Mouse (Mus musculus): ENCODE measurements around the gene Rnf43. TPM values are rescaled to one million over a fixed set of nuclear protein-coding genes. Genes with fewer than 3 reads are reported as not detected.

Gene Rnf43
- total RNA-seq, 2 experiments from 2014 or later = 4.2 to 16.1 TPM

DNA sequence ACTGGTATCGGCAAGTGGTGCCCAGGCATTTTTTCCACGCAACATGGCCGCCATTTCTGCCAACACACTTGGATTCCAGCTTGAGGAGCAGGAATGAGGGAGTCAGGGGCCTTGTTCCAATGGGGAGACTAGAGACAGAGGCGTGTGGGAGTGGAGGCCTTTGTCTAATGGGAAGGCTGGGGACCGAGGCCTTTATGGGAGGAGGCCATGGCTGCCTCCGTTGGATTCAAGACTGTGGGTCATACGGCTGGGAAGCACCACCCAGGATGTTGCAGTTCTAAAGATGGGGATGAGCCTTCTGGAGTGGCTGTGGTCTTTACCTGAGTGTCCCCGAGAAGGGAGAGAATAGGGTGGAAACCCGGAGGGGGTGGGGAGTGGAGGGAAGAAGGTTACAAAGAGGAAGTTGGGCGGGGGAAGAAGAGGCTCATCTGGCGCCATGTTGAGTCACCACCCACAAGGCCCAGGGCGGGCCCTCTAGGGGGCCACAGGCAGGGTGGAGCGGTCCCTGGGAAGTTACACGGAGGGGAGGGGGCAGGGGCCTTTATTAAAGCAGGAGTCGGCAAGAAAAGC lies 93.8 kb downstream of the Rnf43 start:
- ATAC-seq (replicated peaks; ENCODE audit: poor library complexity, severe bottlenecking) = peak; percentile 18

DNA sequence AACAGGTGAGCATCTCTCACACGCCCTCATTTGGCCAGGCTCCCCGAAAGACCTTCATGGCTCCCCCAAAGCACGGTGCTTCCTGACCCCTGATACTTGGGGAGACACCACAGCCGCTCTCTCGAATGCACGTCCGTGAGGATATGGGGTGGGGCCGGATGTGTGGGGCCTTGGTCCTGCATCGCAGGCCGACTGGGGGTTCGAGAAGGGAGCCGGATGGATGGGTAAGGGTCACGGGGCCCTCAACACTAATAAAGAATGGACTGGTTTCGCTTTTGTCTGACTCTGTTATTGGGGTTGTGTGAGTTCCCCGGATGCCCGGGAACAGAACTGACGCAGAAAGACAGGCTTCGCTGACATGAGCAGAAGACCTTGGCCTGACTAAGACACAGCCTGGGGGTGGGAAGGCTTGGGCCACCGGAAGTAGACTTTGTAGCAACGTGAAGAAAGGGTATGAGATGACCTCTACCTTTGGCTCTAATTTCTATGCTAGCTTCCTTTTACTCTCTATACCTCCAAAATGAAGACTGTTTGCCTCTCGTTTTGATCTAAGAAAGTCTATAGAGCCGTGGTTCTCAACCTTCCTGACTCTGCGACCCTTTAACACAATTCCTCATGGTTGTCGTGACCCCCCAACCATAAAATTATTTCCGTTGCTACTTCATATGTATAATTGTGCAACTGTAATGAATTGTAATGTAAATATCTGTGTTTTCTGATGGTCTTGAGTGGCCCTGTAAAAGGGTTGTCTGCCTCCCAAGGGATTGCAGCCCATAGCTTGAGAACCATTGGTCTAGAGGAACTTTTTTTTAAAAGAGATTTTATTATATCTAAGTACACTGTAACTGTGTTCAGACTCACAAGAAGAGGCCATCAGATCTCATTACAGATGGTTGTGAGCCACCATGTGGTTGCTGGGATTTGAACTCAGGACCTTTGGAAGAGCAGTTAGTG lies 94.8 kb downstream of the Rnf43 start:
- ATAC-seq (replicated peaks; ENCODE audit: poor library complexity, severe bottlenecking) = no peak

DNA sequence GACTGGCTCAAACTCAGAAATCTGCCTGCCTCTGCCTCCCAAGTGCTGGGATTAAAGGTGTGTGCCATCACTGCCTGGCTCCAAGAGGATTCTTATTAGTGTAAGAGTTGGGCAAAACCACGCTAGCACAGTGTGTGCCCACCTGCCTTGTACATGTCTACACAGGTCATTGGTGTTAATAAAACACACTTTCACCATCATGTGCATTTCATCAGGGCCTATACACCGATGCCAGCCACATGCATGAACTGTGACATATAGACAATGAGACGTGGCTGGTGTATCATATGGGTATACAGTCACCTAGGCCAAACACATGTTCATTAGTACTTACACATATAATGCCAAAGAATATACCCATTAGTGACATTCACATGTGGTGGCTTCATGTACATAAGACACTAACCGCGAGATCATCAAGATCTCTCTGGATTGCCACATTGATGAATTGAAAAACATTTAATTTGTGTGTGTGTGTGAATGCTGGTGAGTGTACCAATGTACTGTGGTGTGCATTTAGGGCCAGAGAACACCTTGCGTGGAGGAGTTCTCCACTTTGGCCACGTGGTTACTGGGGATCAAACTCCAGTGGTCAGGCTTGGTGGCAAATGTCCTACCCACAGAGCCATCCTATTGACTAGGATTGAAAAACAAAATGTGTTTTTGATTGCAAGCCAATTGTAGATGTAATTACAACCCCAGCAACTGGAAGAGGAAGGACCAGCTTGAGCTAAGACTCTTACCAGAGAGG lies 95.8 kb downstream of the Rnf43 start:
- no peak for ATAC-seq (replicated peaks; ENCODE audit: poor library complexity, severe bottlenecking)

DNA sequence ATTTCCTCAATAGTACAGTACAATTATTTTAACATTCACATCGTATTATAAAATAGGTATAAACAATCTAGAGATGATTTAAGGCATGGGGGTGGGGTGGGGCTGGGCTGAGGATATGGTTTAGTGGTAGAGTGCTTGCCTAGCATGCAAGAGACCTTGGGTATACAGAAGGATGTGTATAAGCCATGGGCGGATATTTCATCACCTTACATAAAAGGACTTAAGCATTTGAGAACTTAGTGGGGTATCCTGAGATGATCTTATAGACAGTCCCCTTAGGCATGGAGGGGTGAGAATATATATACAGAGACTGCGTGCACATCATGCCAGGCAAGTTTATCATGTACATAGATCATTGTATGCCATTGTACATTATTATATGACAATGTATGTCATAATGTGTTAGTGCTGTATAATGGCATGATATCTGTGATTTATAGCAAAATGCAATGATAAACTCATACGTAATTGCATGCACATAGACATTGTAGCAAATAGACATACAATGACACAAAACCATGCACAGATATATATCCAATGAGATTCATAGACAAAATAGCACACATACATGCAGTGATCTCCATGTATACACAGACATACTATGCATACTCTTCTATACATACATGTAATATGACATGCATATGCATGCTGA lies 96.6 kb downstream of the Rnf43 start:
- 0 out of 2 replicates have a peak, but pooled peaks have one; percentile 3 for ATAC-seq (replicated peaks; ENCODE audit: poor library complexity, severe bottlenecking)

DNA sequence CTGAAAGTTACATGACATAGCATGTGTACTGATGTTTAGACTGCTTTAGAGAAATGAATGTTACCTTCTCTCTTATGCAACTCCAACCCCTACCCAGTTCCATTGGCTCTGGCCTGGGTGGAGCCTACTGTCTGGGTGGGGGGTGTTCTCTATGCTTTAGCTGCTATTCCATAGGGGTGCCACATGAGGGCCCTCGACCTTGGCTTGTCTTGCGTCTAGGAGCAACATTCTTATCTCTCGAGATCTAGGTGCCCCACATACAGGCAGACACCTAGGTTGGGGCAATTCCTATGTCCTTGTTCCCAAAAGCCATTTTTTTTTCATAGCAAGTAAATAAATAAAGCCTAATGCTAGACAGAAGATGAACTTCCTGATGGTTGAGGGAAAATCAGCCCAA lies 97.1 kb downstream of the Rnf43 start:
- ATAC-seq (replicated peaks; ENCODE audit: poor library complexity, severe bottlenecking) = peak; percentile 33

DNA sequence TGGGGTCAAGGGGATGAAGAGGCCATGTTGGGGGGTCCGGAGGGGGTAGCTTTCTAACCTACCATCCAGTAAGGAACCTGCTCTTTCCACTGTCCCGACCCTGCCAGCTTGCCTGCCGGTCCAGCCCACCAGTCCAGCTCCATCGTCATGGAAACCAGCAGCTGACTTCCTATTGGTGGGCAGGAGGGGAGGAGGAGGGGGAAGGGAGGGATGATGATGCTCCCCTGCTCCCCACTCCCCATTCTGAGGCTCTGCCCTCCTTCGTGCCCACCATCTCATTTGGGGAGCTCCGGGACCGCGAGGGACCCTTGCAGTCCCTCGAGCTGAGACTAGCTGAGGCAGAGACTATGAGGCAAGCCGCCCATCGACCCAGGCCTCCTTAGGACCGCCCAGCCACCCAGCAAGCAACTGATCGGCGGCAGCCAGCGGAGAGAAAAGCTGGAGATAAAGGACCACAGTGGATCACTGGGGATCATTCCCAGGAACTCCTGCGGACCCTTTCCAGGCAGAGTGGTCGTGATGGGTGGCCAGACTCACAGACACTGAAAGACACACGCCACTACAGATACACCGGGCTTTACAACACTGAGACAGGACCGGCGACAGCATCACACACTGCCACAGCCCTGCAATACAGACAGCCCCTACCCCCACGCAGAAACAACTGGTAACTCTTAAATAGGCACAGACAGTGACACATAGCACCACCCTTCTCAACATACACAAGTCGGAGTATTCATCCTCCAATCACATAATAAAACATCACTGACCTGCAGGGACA lies 98.0 kb downstream of the Rnf43 start, which contains the start of gene Tspoap1:
TSS of gene Tspoap1 (plus strand) at position 241 of the 781 bp plus-strand sequence.
- no peak for ATAC-seq (replicated peaks; ENCODE audit: poor library complexity, severe bottlenecking)

DNA sequence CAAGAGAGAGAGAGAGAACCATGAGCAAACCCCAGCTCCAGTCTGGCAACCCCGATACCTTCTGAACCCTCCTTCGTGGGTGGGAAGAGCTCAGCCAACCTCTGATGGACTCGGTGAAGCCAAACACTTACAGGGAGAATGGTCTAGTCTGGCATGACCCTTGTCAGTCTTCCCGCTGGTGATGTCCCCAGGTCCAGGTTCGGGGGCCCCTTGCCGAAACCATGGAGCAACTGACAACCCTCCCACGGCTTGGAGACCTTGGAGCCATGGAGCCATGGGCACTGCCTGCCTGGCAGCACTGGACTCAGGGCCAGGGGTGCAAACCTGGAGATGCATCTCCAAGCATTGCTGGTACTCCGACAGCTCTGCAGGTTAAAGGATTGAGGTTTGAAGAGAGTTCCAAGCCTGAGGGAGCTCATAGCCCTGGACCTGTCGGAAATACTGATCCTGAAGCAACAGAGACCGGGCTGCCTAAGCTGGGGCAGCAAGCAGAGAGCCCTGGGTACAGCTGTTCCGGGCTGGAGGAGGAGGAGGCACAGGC lies 98.7 kb downstream of the Rnf43 start:
- ATAC-seq (replicated peaks; ENCODE audit: poor library complexity, severe bottlenecking) = no peak

DNA sequence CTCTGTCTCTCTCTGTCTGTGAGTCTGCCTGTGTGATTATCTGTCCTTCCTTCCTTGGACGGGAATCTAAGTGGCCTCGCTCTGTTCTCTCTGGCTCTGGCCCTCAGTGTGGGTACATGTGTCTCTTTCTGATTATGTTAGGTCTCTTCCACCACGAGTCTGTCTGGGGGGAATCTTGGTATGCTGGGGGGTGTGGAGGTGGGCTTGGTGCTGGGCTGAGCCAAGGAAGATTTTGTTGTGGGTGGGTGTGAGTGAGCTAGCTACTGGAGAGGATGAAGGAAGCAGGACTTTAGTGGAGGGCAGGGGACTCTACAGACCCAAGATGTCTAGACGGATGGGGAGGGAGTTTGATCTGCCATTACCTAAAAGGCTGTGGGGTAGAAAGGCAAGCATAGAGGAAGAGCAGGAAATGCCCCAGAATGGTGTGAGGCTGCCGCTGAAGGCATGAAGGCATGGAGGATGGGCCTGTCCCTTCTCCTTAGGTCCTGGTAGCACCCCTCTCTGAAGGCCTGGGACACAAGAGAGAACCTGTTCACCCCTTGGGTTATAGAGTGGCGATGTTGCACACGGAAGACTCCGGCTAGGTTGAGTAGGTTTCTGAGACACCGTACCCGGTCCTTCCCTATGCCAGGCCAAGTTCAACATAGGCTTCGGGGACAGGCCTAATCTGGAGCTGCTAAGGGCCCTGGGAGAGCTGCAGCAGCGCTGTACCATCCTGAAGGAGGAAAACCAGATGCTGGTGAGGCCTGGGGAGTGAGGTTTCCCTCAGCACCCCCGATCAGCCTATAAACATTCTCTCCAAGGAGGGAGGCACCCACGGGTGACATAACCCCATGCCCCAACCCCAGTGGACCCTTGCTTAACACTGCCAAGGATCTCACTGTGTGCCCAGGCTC lies 99.5 kb downstream of the Rnf43 start:
- no peak for ATAC-seq (replicated peaks; ENCODE audit: poor library complexity, severe bottlenecking)

DNA sequence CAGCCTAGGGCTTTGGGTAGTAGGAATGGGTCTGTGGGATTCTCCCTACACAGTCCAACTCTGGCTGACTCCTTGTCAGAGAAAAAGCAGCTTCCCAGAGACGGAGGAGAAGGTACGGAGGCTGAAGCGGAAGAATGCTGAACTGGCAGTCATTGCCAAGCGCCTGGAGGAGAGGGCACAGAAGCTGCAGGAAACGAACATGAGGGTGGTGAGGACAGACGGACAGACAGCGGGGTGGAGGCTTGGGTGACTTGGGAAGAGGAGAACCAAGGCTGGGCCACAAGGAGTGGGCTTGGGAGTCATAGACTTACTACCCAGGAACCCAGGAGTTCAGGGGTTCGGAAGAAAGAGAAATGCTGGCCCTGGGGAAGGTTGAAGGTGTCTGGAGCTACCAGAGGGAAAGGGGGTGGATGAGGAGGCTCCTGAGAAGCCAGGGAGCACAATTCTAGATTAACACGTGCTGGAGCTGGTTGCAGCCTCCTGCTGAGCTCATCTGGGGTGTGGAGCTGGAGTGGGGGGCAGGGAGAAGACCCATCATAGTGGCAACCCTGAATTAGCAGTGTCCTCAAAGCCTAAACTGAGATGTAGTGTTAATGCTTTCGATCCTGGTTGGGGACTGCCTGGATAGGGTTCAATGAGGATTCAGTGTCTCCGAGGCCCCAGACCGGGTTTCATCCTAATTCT lies 100.3 kb downstream of the Rnf43 start:
- ATAC-seq (replicated peaks; ENCODE audit: poor library complexity, severe bottlenecking) = no peak

DNA sequence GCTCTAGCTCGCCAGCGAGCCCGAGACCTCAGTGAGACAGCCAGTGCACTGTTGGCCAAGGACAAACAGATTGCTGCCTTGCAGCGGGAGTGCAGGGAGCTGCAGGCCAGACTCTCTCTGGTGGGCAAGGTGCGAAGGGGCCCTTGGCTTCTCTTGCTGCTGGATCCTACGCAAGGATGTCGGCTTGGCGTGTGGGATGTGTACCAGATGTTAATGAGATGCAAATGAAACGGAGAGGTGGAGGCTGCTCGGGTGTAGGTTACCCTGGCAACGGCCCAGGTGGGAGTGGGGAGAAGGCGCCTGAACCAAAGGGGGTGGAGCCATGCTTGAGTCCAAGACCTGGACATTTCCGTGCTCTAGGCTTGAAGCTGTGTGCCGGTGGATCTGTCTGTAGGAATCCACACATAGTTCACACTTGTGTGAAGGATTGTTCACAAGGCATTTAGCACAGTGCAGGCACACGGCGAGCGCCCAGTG lies 101.0 kb downstream of the Rnf43 start:
- ATAC-seq (replicated peaks; ENCODE audit: poor library complexity, severe bottlenecking) = no peak

DNA sequence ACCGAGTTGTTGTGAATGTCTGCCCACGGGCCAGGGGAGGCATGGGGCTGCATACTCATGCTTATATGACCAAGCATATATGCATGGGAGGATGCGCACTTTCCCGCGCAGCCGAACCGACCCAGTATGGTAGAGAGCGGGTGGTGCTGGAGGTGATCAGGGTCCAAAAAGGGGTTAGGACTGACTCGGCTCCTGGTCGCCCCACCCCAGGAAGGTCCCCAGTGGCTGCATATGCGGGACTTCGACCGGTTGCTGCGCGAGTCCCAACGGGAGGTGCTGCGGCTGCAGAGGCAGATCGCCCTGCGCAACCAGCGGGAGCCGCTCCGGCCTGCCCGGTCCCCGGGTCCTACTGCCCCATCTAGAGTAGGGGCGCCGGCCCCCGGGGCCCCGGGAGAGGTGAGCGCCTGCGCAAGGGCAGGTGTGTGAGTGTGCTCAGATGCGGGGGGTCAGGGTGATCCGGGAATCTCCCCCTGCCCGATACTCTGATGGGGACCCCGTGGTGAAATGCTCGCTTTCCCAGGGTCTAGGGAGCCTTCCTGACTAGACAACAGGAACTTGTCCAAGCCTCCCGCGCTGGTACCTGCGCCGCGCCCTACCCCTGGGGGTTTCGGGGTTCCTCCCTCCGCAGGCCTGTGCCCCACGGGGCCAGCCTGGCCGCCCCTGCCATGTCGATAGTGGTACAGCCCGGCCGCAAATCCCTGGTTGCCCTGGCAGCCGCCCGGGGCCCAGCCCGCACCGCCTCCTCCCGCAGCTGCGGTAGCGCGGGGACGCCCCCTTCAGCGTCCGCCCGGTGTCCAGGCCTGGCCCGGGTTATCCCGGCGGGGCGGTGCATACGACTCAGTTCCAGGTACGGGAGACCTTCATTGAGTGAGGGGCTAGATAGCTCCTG lies 101.7 kb downstream of the Rnf43 start:
- peak; percentile 13 for ATAC-seq (replicated peaks; ENCODE audit: poor library complexity, severe bottlenecking)

DNA sequence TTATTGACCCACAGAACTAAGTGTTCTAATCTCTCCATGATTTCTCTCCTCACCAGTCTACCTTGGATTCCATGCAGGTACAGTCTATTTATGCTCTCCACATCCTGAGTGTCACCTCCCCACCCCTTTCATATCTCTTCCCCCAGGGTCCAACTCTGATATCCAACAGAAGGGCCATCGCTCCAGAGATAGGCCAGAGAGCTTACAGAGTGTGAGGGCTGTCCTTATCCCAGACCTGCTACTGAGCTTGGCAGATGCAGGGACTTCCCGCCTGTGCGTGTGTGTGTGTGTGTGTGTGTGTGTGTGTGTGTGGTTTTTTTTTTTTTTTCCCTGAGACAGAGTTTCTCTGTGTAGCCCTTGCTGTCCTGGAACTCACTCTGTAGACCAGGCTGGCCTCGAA lies 106.2 kb downstream of the Rnf43 start:
- no peak for ATAC-seq (replicated peaks; ENCODE audit: poor library complexity, severe bottlenecking)

DNA sequence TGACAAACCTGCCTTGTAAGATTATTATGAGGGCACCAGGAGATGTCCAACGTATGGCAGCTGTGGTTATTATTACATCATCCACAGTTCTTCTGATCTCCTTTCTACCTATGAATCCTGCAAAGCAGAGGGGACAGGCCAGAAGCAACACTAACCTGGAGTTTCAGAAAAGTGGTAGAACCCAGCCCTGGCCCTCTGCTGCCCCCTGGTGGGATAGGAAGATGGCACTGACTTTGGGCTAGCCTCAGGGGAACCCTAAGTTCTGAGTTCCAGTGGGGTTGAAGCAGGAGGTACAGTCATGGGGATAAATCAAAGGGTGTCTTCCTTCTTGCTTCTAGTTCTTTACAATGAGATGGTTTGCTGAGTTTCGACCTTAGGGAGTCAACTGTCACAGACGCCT lies 108.5 kb downstream of the Rnf43 start:
- peak; percentile 74 for ATAC-seq (replicated peaks; ENCODE audit: poor library complexity, severe bottlenecking)

DNA sequence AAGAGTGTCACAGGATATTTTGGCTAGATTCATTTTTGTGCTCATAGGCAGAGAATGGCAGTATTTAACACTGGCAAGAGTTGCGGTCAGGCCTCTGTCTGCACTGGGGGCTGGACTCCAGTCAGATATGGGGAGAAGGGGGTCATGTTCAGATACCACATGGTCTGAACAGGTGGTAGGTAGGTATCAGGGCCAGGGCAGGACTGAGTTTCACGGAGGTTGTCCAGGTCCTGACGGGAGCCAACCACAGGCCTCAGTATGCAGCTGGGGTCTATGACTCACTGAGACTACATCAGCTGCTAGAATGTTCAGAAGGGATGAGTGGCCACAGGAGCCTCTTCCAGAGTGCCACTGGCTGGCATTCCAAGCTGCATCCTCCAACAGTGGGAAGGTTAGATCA lies 109.8 kb downstream of the Rnf43 start:
- ATAC-seq (replicated peaks; ENCODE audit: poor library complexity, severe bottlenecking) = no peak

DNA sequence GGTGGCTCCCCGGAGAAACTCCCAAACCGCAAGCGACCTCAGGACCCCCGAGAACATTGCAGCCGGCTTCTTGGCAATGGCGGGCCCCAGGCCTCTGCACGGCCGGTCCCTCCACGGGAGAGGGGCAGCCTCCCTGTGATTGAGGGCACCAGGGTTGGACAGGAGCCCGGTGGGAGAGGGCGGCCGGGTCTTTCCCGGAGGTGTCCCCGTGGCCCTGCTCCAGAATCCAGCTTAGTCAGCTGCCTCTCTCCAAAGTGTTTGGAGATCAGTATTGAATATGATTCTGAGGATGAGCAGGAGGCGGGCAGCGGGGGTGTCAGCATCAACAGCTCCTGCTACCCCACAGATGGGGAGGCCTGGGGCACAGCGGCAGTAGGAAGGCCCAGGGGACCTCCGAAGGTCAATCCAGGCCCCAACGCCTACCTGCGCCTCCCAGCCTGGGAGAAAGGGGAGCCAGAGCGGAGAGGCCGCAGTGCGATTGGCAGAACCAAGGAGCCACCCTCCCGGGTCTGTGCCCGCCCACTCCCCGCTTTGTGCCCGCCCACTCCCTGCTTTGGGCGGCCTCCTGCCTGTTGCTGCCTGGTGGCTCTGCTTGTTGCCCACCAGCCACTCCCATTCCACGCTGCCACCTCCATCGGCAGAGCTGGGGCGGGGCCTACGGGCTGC lies 115.7 kb downstream of the Rnf43 start:
- ATAC-seq (replicated peaks; ENCODE audit: poor library complexity, severe bottlenecking) = peak; percentile 66

DNA sequence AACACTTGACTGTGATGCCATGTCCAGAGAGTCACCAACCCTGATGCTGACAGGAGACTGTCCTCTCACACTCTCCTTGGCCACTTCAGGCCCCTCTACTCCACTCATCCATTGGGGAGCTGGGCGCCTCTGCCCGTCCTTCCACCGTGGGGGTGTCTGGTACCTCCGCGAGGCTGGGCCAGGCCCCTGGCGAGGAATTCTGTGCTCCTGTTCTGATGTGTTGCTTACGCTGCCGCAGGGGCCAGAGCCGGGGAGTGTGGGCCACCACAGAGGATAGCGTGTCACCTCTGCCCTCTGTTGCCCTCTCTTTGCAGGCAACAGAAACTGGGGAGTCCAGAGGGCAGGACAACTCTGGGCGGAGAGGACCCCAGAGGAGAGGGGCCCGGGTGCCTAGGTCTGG lies 116.4 kb downstream of the Rnf43 start:
- peak; percentile 2; the same call in 1 of the 2 replicates for ATAC-seq (replicated peaks; ENCODE audit: poor library complexity, severe bottlenecking)
